Mouse (Mus musculus): ENCODE results near the gene Obscn.

Obscn gene

GRCm38 (mm10) chr11:58983691-58984341 is 152.4 kb downstream of the Obscn start:
- no peak for DNase-seq (ENCODE audit: low spot score in 2 of 2)

- DNase-seq (ENCODE audit: low spot score in 2 of 2): no peak
Measured at GRCm38 (mm10) chr11:58982471-58983097, 153.6 kb downstream of the Obscn start.

- peak in 1 of 2 experiments; percentile 55 for DNase-seq (ENCODE audit: low spot score in 2 of 2)
Measured at GRCm38 (mm10) chr11:58981541-58982447, 154.4 kb downstream of the Obscn start.

- DNase-seq (ENCODE audit: low spot score in 2 of 2): no peak
Measured at GRCm38 (mm10) chr11:58980381-58980990, 155.7 kb downstream of the Obscn start.

- no peak for DNase-seq (ENCODE audit: low spot score in 2 of 2)
Measured at GRCm38 (mm10) chr11:58979661-58980060, 156.5 kb downstream of the Obscn start.

- DNase-seq (ENCODE audit: low spot score in 2 of 2): no peak
Measured at GRCm38 (mm10) chr11:58979183-58979582, 157.0 kb downstream of the Obscn start.

- DNase-seq (ENCODE audit: low spot score in 2 of 2): no peak
Measured at GRCm38 (mm10) chr11:58978706-58979030, 157.5 kb downstream of the Obscn start.

- DNase-seq (ENCODE audit: low spot score in 2 of 2): peak in 1 of 2 experiments; percentile 56
Measured at GRCm38 (mm10) chr11:58978027-58978705, 158.0 kb downstream of the Obscn start, which contains the start of gene Trim11. Gene Trim11, plus strand, starts transcription at chr11:58978093.

- no peak for DNase-seq (ENCODE audit: low spot score in 2 of 2)
Measured at GRCm38 (mm10) chr11:58977607-58978026, 158.6 kb downstream of the Obscn start.

- no peak for DNase-seq (ENCODE audit: low spot score in 2 of 2)
Measured at GRCm38 (mm10) chr11:58977150-58977549, 159.1 kb downstream of the Obscn start.

GRCm38 (mm10) chr11:58974414-58974813 is 161.8 kb downstream of the Obscn start:
- no peak for DNase-seq (ENCODE audit: low spot score in 2 of 2)

GRCm38 (mm10) chr11:58971796-58972195 is 164.4 kb downstream of the Obscn start:
- no peak for DNase-seq (ENCODE audit: low spot score in 2 of 2)

- DNase-seq (ENCODE audit: low spot score in 2 of 2): no peak
Measured at GRCm38 (mm10) chr11:58970831-58971530, 165.2 kb downstream of the Obscn start.

- no peak for DNase-seq (ENCODE audit: low spot score in 2 of 2)
Measured at GRCm38 (mm10) chr11:58969659-58970058, 166.5 kb downstream of the Obscn start.

- no peak for DNase-seq (ENCODE audit: low spot score in 2 of 2)
Measured at GRCm38 (mm10) chr11:58969027-58969426, 167.2 kb downstream of the Obscn start.

GRCm38 (mm10) chr11:58968551-58968950 is 167.7 kb downstream of the Obscn start:
- no peak for DNase-seq (ENCODE audit: low spot score in 2 of 2)

GRCm38 (mm10) chr11:58967346-58967745 is 168.9 kb downstream of the Obscn start:
- no peak for DNase-seq (ENCODE audit: low spot score in 2 of 2)

GRCm38 (mm10) chr11:58965001-58965760 is 171.0 kb downstream of the Obscn start:
- no peak for DNase-seq (ENCODE audit: low spot score in 2 of 2)

GRCm38 (mm10) chr11:58964216-58964615 is 172.0 kb downstream of the Obscn start:
- no peak for DNase-seq (ENCODE audit: low spot score in 2 of 2)

GRCm38 (mm10) chr11:58963543-58963942 is 172.7 kb downstream of the Obscn start:
- no peak for DNase-seq (ENCODE audit: low spot score in 2 of 2)

Data from frontal cortex, postnatal 25 days (tissue).